Mouse (Mus musculus) embryonic facial prominence, embryonic 15.5 days (tissue): ENCODE data around the gene Jun. TPM values are rescaled to one million over a fixed set of nuclear protein-coding genes. Genes with fewer than 3 reads are reported as not detected.

Experiments
- ATAC-seq: fragments of 200-750 bp; cut with Nextera tagmentation; 2 replicates; pipeline ENCODE4 v1.8.0; 2017; ENCODE audit warnings: low read depth, moderate TSS enrichment; ENCODE audit not compliant: insufficient number of reproducible peaks, low FRiP score, low TSS enrichment
- H3K27ac ChIP-seq: fragments of 300-500 bp; sonication (generic); replicated peaks from 2 replicates; pipeline ENCODE4 v1.5.1; 2015; ENCODE audit warnings: mild to moderate bottlenecking, inconsistent platforms
- H3K27me3 ChIP-seq: fragments of 300-500 bp; sonication (generic); 2 replicates; pipeline ENCODE4 v1.6.1; 2015; ENCODE audit warnings: inconsistent platforms
- H3K36me3 ChIP-seq: fragments of 300-500 bp; sonication (generic); 2 replicates; pipeline ENCODE4 v1.6.1; 2015; ENCODE audit warnings: mild to moderate bottlenecking, inconsistent platforms
- H3K4me1 ChIP-seq: fragments of 300-500 bp; sonication (generic); 2 replicates; pipeline ENCODE4 v1.6.1; 2015; ENCODE audit warnings: inconsistent platforms
- H3K4me2 ChIP-seq: fragments of 300-500 bp; sonication (generic); replicated peaks from 2 replicates; pipeline ENCODE4 v1.6.1; 2015; ENCODE audit warnings: mild to moderate bottlenecking, inconsistent platforms
- H3K4me3 ChIP-seq: fragments of 300-500 bp; sonication (generic); replicated peaks from 2 replicates; pipeline ENCODE4 v1.5.1; 2015; ENCODE audit warnings: mild to moderate bottlenecking, inconsistent platforms
- H3K9ac ChIP-seq: fragments of 300-500 bp; sonication (generic); 2 replicates; pipeline ENCODE4 v1.6.1; 2015; ENCODE audit warnings: inconsistent platforms
- H3K9me3 ChIP-seq: fragments of 300-500 bp; sonication (generic); replicated peaks from 2 replicates; pipeline ENCODE4 v1.6.1; 2016; ENCODE audit warnings: inconsistent platforms
- WGBS: fragments of 180-500 bp; shearing (Covaris S2); methylation state at CpG from one replicate; pipeline ENCODE4 v1.1.7; 2015; 5-methylcytosine and 5-hydroxymethylcytosine counted together
- polyA plus RNA-seq: library from polyadenylated mRNA; unstranded; fragments of >200 nt; fragmentation: Nextera tagmentation; extraction: Ambion mirVana; gene quantifications from 2 replicates; pipeline ENCODE4 v1.2.1, GENCODE M21; 2015

Jun gene
- polyA plus RNA-seq, 1 experiment from 2014 or later = 92.4 TPM

- H3K4me1 ChIP-seq = peaks cover 18% of the 10 kb centered on the region
- no peaks in the 10 kb centered on the region for H3K36me3 ChIP-seq
- no peak overlapping the region for H3K4me2 ChIP-seq
- H3K27ac ChIP-seq = no peak overlapping the region
- no peak overlapping the region for H3K9ac ChIP-seq
- H3K9me3 ChIP-seq = no peaks in the 10 kb centered on the region
- 72% methylated on average over 4 of the region's 4 CpGs for WGBS
- H3K27me3 ChIP-seq = no peaks in the 10 kb centered on the region
- no peak overlapping the region for H3K4me3 ChIP-seq
- no peak for ATAC-seq
Measured at GRCm38 (mm10) chr4:95092516-95092915, 40.5 kb upstream of the Jun start.

- WGBS = 71% methylated on average over 4 of the region's 4 CpGs
- peaks cover 18% of the 10 kb centered on the region for H3K4me1 ChIP-seq
- H3K36me3 ChIP-seq = no peaks in the 10 kb centered on the region
- H3K9ac ChIP-seq = no peak overlapping the region
- no peaks in the 10 kb centered on the region for H3K27me3 ChIP-seq
- no peak overlapping the region for H3K4me3 ChIP-seq
- H3K9me3 ChIP-seq = no peaks in the 10 kb centered on the region
- no peak for ATAC-seq
- H3K4me2 ChIP-seq = no peak overlapping the region
- no peak overlapping the region for H3K27ac ChIP-seq
Measured at GRCm38 (mm10) chr4:95091536-95091935, 39.5 kb upstream of the Jun start.

GRCm38 (mm10) chr4:95089968-95090367, 37.9 kb upstream of the Jun start:
- no peak overlapping the region for H3K4me3 ChIP-seq
- no peak overlapping the region for H3K9ac ChIP-seq
- H3K9me3 ChIP-seq = no peaks in the 10 kb centered on the region
- no peak overlapping the region for H3K4me2 ChIP-seq
- H3K27ac ChIP-seq = no peak overlapping the region
- no peaks in the 10 kb centered on the region for H3K27me3 ChIP-seq
- no peaks in the 10 kb centered on the region for H3K36me3 ChIP-seq
- ATAC-seq = no peak
- peaks cover 18% of the 10 kb centered on the region for H3K4me1 ChIP-seq

GRCm38 (mm10) chr4:95089053-95089452, 37.0 kb upstream of the Jun start:
- H3K9ac ChIP-seq = no peak overlapping the region
- H3K36me3 ChIP-seq = no peaks in the 10 kb centered on the region
- peaks cover 18% of the 10 kb centered on the region for H3K4me1 ChIP-seq
- 90% methylated on average over 5 of the region's 5 CpGs for WGBS
- no peak overlapping the region for H3K4me3 ChIP-seq
- no peak overlapping the region for H3K27ac ChIP-seq
- no peaks in the 10 kb centered on the region for H3K9me3 ChIP-seq
- no peak overlapping the region for H3K4me2 ChIP-seq
- H3K27me3 ChIP-seq = no peaks in the 10 kb centered on the region
- no peak for ATAC-seq

- Histone ChIP-seq H3K27me3 (no peaks in the 10 kb centered on the region), H3K4me1 (peaks cover 21% of the 10 kb centered on the region), H3K36me3 (no peaks in the 10 kb centered on the region), H3K4me3 (no peak overlapping the region), H3K9me3 (no peaks in the 10 kb centered on the region), H3K4me2 (no peak overlapping the region), H3K9ac (no peak overlapping the region), H3K27ac (no peak overlapping the region)
- 79% methylated on average over 8 of the region's 8 CpGs for whole genome bisulfite sequencing
- ATAC-seq = no peak
Measured at GRCm38 (mm10) chr4:95083957-95084356, 31.9 kb upstream of the Jun start.

GRCm38 (mm10) chr4:95083191-95083729, 31.2 kb upstream of the Jun start:
- no peak overlapping the region for H3K4me3 ChIP-seq
- peaks cover 21% of the 10 kb centered on the region for H3K4me1 ChIP-seq
- H3K9ac ChIP-seq = no peak overlapping the region
- no peak for ATAC-seq
- H3K4me2 ChIP-seq = no peak overlapping the region
- WGBS = 72% methylated on average over 5 of the region's 5 CpGs
- H3K9me3 ChIP-seq = no peaks in the 10 kb centered on the region
- peak overlapping the region; percentile 70 for H3K27ac ChIP-seq
- H3K36me3 ChIP-seq = no peaks in the 10 kb centered on the region
- H3K27me3 ChIP-seq = no peaks in the 10 kb centered on the region

- ATAC-seq = peak; percentile 59
- WGBS = 24% methylated on average over 4 of the region's 4 CpGs
Measured at GRCm38 (mm10) chr4:95082481-95083088, 30.6 kb upstream of the Jun start.

GRCm38 (mm10) chr4:95081632-95082031, 29.6 kb upstream of the Jun start:
- H3K4me2 ChIP-seq = no peak overlapping the region
- no peaks in the 10 kb centered on the region for H3K36me3 ChIP-seq
- H3K27ac ChIP-seq = peak overlapping the region; percentile 70; the same call in 1 of the 2 replicates
- peaks cover 23% of the 10 kb centered on the region for H3K4me1 ChIP-seq
- no peaks in the 10 kb centered on the region for H3K27me3 ChIP-seq
- WGBS = 44% methylated on average over 8 of the region's 8 CpGs
- no peaks in the 10 kb centered on the region for H3K9me3 ChIP-seq
- no peak overlapping the region for H3K4me3 ChIP-seq
- no peak for ATAC-seq
- no peak overlapping the region for H3K9ac ChIP-seq

More at GRCm38 (mm10) chr4:95082481-95083088, 30.6 kb upstream of the Jun start:
- Histone ChIP-seq H3K9me3 (no peaks in the 10 kb centered on the region), H3K4me1 (peaks cover 21% of the 10 kb centered on the region), H3K4me3 (no peak overlapping the region), H3K9ac (no peak overlapping the region), H3K27ac (peak overlapping the region; percentile 70), H3K36me3 (no peaks in the 10 kb centered on the region), H3K27me3 (no peaks in the 10 kb centered on the region), H3K4me2 (no peak overlapping the region)

- Histone ChIP-seq H3K9me3 (no peaks in the 10 kb centered on the region), H3K36me3 (no peaks in the 10 kb centered on the region), H3K9ac (no peak overlapping the region), H3K4me2 (no peak overlapping the region), H3K27me3 (no peaks in the 10 kb centered on the region), H3K4me1 (peaks cover 32% of the 10 kb centered on the region), H3K27ac (no peak overlapping the region), H3K4me3 (no peak overlapping the region)
- ATAC-seq = no peak
- 72% methylated on average over 8 of the region's 8 CpGs for WGBS
Measured at GRCm38 (mm10) chr4:95078625-95079024, 26.6 kb upstream of the Jun start.

GRCm38 (mm10) chr4:95076279-95076678, 24.3 kb upstream of the Jun start:
- WGBS = 36% methylated on average over 14 of the region's 14 CpGs
- no peak for ATAC-seq
- Histone ChIP-seq H3K9me3 (no peaks in the 10 kb centered on the region), H3K36me3 (no peaks in the 10 kb centered on the region), H3K4me1 (peaks cover 18% of the 10 kb centered on the region), H3K27me3 (no peaks in the 10 kb centered on the region), H3K27ac (no peak overlapping the region; the same call in 1 of the 2 replicates), H3K4me3 (no peak overlapping the region), H3K4me2 (no peak overlapping the region; the same call in 1 of the 2 replicates), H3K9ac (no peak overlapping the region)

GRCm38 (mm10) chr4:95075591-95076002, 23.6 kb upstream of the Jun start:
- ATAC-seq = no peak
- Histone ChIP-seq H3K27me3 (no peaks in the 10 kb centered on the region), H3K9ac (no peak overlapping the region), H3K4me3 (no peak overlapping the region), H3K27ac (no peak overlapping the region), H3K4me2 (no peak overlapping the region), H3K36me3 (no peaks in the 10 kb centered on the region), H3K4me1 (peaks cover 18% of the 10 kb centered on the region), H3K9me3 (no peaks in the 10 kb centered on the region)
- 84% methylated on average over 17 of the region's 17 CpGs for WGBS

- no peak for ATAC-seq
- no peak overlapping the region for H3K4me3 ChIP-seq
- H3K36me3 ChIP-seq = no peaks in the 10 kb centered on the region
- no peak overlapping the region for H3K4me2 ChIP-seq
- WGBS = 93% methylated on average over 6 of the region's 6 CpGs
- H3K27ac ChIP-seq = no peak overlapping the region
- no peaks in the 10 kb centered on the region for H3K27me3 ChIP-seq
- peaks cover 18% of the 10 kb centered on the region for H3K4me1 ChIP-seq
- H3K9me3 ChIP-seq = no peaks in the 10 kb centered on the region
- no peak overlapping the region for H3K9ac ChIP-seq
Measured at GRCm38 (mm10) chr4:95074319-95074718, 22.3 kb upstream of the Jun start.
